8 mouse cellular contexts compared by ENCODE assay signal in the genomic region with DNA sequence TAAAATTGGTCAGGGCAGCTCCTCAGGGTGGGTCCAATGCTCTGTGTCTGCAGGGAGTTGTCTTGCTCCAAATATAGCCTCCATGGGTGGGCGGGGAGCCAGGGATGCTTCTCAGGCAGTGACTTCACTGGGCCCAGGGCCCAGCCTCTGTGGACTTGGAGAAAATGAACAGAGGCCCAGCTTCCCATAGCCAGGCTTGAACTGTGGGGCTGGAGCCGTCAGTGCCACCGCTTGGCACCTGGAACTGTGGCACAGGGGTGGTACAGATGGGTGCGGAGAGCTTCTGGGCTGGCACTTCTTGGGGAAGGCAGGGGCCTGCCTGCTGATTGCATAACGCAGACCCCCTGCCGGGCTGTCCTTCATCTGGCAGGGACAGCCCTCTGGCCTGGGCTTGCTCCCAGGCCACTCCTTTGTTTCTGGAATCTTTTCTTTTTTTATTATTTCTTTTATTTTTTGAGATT.
DNase-seq lines count a peak whose midpoint lies in the region; ATAC-seq lines count a peak whose summit lies in the region.

No protein-coding gene starts in this region.

- H3K4me1 ChIP-seq in midbrain, embryonic 15.5 days = no peaks in the 10 kb centered on the region

- no peak overlapping the region for H3K9ac ChIP-seq in midbrain, embryonic 15.5 days

- H3K4me3 ChIP-seq in midbrain, embryonic 15.5 days = no peak overlapping the region

- intact Hi-C loops in heart, postnatal 14 days (cut with DNase I) = loop anchor here (5.0 kb wide), 4 partner anchors 39 to 514 kb away; no protein-coding TSS in a partner anchor

- H3K27me3 ChIP-seq in midbrain, embryonic 15.5 days (replicated peaks) = no peaks in the 10 kb centered on the region

- no peaks in the 10 kb centered on the region for H3K9me3 ChIP-seq in midbrain, embryonic 15.5 days

- no peak overlapping the region for H3K4me2 ChIP-seq in midbrain, embryonic 15.5 days

- 68% methylated on average over 6 of the region's 6 CpGs for WGBS in midbrain, embryonic 15.5 days

- DNase-seq in right cerebral cortex, postnatal 10 days (ENCODE audit: low spot score in 2 of 2) = peak; percentile 59 to 63
- no peak for DNase-seq in right cerebral cortex, postnatal 36 days (ENCODE audit: low spot score in 2 of 2)
- peak; percentile 75 to 82 for DNase-seq in cerebellum, postnatal 36 days
- DNase-seq in heart, postnatal 14 days = peak; percentile 88 to 91
- peak; percentile 93 for DNase-seq in lung, postnatal 10 days
- peak; percentile 86 to 90 for DNase-seq in urinary bladder, postnatal 4 days (ENCODE audit: low spot score in 2 of 2)
- no peak for DNase-seq in thymus, postnatal 14 days

- ATAC-seq in midbrain, embryonic 15.5 days (replicated peaks) = no peak; the same call in 1 of the 2 replicates

- H3K36me3 ChIP-seq in midbrain, embryonic 15.5 days (replicated peaks) = no peaks in the 10 kb centered on the region

- H3K27ac ChIP-seq in midbrain, embryonic 15.5 days = no peak overlapping the region

Comparison
In these comparisons a context has a peak if more than half of its experiments do, and no peak if none do; other contexts are left out.
1. DNase-seq: peak in right cerebral cortex, postnatal 10 days (2 of 2), cerebellum, postnatal 36 days (2 of 2), heart, postnatal 14 days (2 of 2), lung, postnatal 10 days (single experiment) and urinary bladder, postnatal 4 days (2 of 2); none in right cerebral cortex, postnatal 36 days (0 of 2) and thymus, postnatal 14 days (single experiment).